ENCODE assay signal across 7 mouse cellular contexts in the genomic region with DNA sequence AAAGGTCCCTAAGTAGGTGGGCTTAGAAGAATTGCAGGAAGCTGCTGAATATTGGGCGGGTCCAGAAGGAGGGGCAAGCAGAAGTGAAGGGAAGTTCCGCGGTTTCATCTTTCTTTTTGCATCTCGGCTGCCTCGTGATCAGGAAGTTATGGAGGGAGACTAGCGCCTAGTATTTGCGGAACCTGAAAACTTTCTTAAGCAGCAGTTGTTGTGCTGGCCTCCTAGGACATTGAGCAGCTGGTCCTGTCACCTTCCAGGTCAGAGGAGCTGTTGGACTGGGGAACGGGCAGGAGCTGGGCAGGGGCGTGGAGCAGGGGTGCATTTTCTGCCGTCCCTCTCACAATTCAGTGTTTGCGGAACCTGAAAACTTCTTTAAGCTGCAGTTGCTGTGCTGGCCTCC. TPM values are rescaled to one million over a fixed set of nuclear protein-coding genes. Genes with fewer than 3 reads are reported as not detected.
A peak's percentile ranks its signal among the peaks of the same experiment; 100 is the strongest.
DNase-seq lines count a peak whose midpoint lies in the region; ATAC-seq and TF ChIP-seq lines count a peak whose summit lies in the region.
"Not testable (repeated sequence)": the region's sequence is repeated elsewhere in the genome, so short reads cannot be mapped to it uniquely, and the experiment has no call there.

A gene (plus strand): TSS at position 89 of the 400 bp plus-strand sequence.

- TF ChIP-seq POLR2A in small intestine, adult 2 months (IDR thresholded peaks at IDR 0.05; ENCODE audit: low read depth, low read length): not testable (repeated sequence)

- TF ChIP-seq CTCF in G1E (IDR thresholded peaks at IDR 0.05; ENCODE audit: low read depth, low read length); small intestine, adult 2 months (IDR thresholded peaks at IDR 0.05; ENCODE audit: extremely low read depth, insufficient read length, insufficient replicate concordance, low read depth, low read length): not testable (repeated sequence)

- 24% methylated on average over 11 of the region's 11 CpGs for WGBS in forebrain, embryonic 10.5 days
- WGBS in hindbrain, embryonic 11.5 days: 27% methylated on average over 11 of the region's 11 CpGs
- WGBS in limb, embryonic 15.5 days: 20% methylated on average over 11 of the region's 11 CpGs
- WGBS in small intestine, adult 2 months: 18% methylated on average over 11 of the region's 11 CpGs

- DNase-seq in G1E (ENCODE audit: low spot score); forebrain, embryonic 10.5 days (ENCODE audit: extremely low spot score, low spot score): not testable (repeated sequence)
- DNase-seq in hindbrain, embryonic 11.5 days (ENCODE audit: low spot score): peak; percentile 9

- H3K4me3 ChIP-seq in G1E (ENCODE audit: low read depth, low read length): peak within 1 kb of the TSS; percentile 64
- H3K4me3 ChIP-seq in brown adipose tissue, adult 24 weeks (ENCODE audit: insufficient read depth, low read depth, low read length): peak within 1 kb of the TSS; percentile 35
- H3K4me3 ChIP-seq in forebrain, embryonic 10.5 days: peak within 1 kb of the TSS; percentile 37
- not testable (repeated sequence) for H3K4me3 ChIP-seq in hindbrain, embryonic 11.5 days (ENCODE audit: low read depth, low read length)
- H3K4me3 ChIP-seq in limb, embryonic 15.5 days: peak within 1 kb of the TSS; percentile 29
- H3K4me3 ChIP-seq in small intestine, adult 2 months (ENCODE audit: low read depth, low read length): peak within 1 kb of the TSS; percentile 57

- H3K9ac ChIP-seq in hindbrain, embryonic 11.5 days (ENCODE audit: low read depth, low read length); limb, embryonic 15.5 days: not testable (repeated sequence)

- H3K36me3 ChIP-seq in G1E (replicated peaks); forebrain, embryonic 10.5 days (replicated peaks); hindbrain, embryonic 11.5 days (ENCODE audit: control insufficient read depth, insufficient read depth, low read length); limb, embryonic 15.5 days; small intestine, adult 2 months (ENCODE audit: control insufficient read depth, insufficient read depth, low read length): not testable (repeated sequence)

- not testable (repeated sequence) for H3K27me3 ChIP-seq in G1E (ENCODE audit: insufficient read depth, low read length); forebrain, embryonic 10.5 days (ENCODE audit: poor library complexity, severe bottlenecking); hindbrain, embryonic 11.5 days (ENCODE audit: control insufficient read depth, insufficient read depth, low read length); limb, embryonic 15.5 days; small intestine, adult 2 months (ENCODE audit: control insufficient read depth, insufficient read depth, low read length)

- H3K4me1 ChIP-seq in G1E (ENCODE audit: insufficient read depth, low read depth, low read length); brown adipose tissue, adult 24 weeks (ENCODE audit: control insufficient read depth, insufficient read depth, insufficient read length, low read length); forebrain, embryonic 10.5 days; hindbrain, embryonic 11.5 days (replicated peaks; ENCODE audit: control insufficient read depth, insufficient read depth, low read length); limb, embryonic 15.5 days; small intestine, adult 2 months (ENCODE audit: control insufficient read depth, insufficient read depth, insufficient read length, low read length): not testable (repeated sequence)

- H3K9me3 ChIP-seq in G1E (replicated peaks); hindbrain, embryonic 11.5 days (ENCODE audit: control insufficient read depth, low read length); limb, embryonic 15.5 days: not testable (repeated sequence)
- H3K9me3 ChIP-seq in forebrain, embryonic 10.5 days: peaks cover 20% of the 10 kb centered on the region

- not testable (repeated sequence) for ATAC-seq in G1E (ENCODE audit: extremely low read depth, insufficient number of reproducible peaks, low FRiP score, poor library complexity, severe bottlenecking); limb, embryonic 15.5 days (ENCODE audit: insufficient number of reproducible peaks, low FRiP score, low TSS enrichment, low read depth)
- ATAC-seq in hindbrain, embryonic 11.5 days (ENCODE audit: low FRiP score): peak; percentile 30; the same call in 1 of the 2 replicates
- peak; percentile 92 for ATAC-seq in megakaryocyte, adult 5-6 weeks (ENCODE audit: poor library complexity, severe bottlenecking)

- H3K4me2 ChIP-seq in hindbrain, embryonic 11.5 days (replicated peaks; ENCODE audit: low read depth, low read length): not testable (repeated sequence)
- peak within 1 kb of the TSS; percentile 26; the same call in 1 of the 2 replicates for H3K4me2 ChIP-seq in limb, embryonic 15.5 days

- H3K27ac ChIP-seq in brown adipose tissue, adult 24 weeks (replicated peaks; ENCODE audit: low read depth, low read length); forebrain, embryonic 10.5 days; hindbrain, embryonic 11.5 days (ENCODE audit: low read depth, low read length); limb, embryonic 15.5 days; small intestine, adult 2 months (ENCODE audit: insufficient read depth, low read depth, low read length): not testable (repeated sequence)

RNA-seq across cellular contexts. Expression of the gene that starts here (rescaled TPM):
- total RNA-seq in G1E (2014; fragmentation: Nextera tagmentation): 1.4 TPM in 2 replicates
- total RNA-seq in G1E (2017): 1.7 and 1.8 TPM in 2 replicates
- polyA plus RNA-seq in G1E (2012): 0.04 TPM in 2 replicates
- 1.4 TPM in 1 of 2 replicates, not detected in the other for polyA plus RNA-seq in brown adipose tissue, adult 24 weeks (2012; ENCODE audit: insufficient read depth, insufficient read length, missing spikeins)
- polyA plus RNA-seq in forebrain, embryonic 10.5 days (2016; fragmentation: Nextera tagmentation; extraction: Ambion mirVana): 0.92 and 0.93 TPM in 2 replicates
- polyA plus RNA-seq in hindbrain, embryonic 11.5 days (2014; fragmentation: Nextera tagmentation; extraction: Ambion mirVana): 0.78 and 1.3 TPM in 2 replicates
- 1.7 and 2.0 TPM in 2 replicates for polyA plus RNA-seq in limb, embryonic 15.5 days (2015; fragmentation: Nextera tagmentation; extraction: Ambion mirVana)
- 51.3 and 52.4 TPM in 2 replicates for total RNA-seq in megakaryocyte, adult 5-6 weeks (2015)
- 19.3 and 20.9 TPM in 2 replicates for total RNA-seq in megakaryocyte, adult 5-6 weeks (2017)
- polyA plus RNA-seq in small intestine, adult 2 months (2012; rRNA removed): not detected in 2 replicates

Comparison
In these comparisons a context has a peak if more than half of its experiments do, and no peak if none do; other contexts are left out.
1. RNA of the gene that starts here (total RNA-seq): 19.3 to 52.4 TPM in megakaryocyte, adult 5-6 weeks; 1.4 to 1.8 TPM in G1E; every median in the first group is over 4 times any median in the second.